Mouse (Mus musculus): ENCODE results near the gene Galnt12.

DNA sequence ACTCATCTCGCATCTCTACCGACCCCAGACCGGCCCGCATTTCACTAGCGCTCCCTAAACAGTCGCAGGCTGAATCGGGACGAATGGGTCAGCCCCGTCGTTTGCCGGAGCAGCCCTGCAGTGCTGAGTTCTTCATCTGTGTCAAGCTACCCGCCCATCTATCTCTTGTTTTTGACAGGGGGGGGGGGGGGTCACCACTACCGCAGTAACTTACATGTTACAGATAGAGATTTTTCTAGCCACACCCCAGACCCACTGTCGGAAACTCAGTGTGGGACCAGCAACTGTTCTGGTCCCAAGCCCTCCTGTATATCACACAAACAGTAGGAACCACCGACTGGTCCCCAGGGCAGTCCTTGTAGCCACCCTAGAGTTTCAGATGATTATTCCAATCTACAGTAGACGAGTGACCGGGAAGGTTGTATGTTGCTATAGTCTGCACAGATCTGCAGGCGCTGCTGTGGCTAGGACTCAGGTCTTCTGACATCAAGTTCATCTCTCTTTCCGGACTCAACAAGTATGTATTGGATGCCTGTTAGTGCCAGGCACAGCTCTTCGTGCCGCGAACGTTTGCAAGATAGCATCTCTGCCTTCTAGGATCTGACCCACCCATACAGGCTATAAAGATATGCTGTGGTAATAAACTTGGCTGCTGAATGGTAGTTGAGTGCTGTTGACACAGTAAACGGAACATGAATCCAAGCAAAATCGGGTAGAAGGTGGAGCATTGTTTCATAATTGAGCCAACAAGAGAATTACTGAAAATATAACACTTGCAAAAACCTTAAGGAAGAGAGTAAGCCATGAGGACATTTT is 34.0 kb upstream of the Galnt12 start:
- TF ChIP-seq POLR2A (IDR thresholded peaks at IDR 0.05; ENCODE audit: insufficient read length, low read depth): no peak
- no peak for TF ChIP-seq MYOD1 (IDR thresholded peaks at IDR 0.05; ENCODE audit: control insufficient read depth in 1 of 3, insufficient read length in 2 of 3, low read depth in 2 of 3)
- TF ChIP-seq MAX (IDR thresholded peaks at IDR 0.05; ENCODE audit: low read depth): no peak
- TF ChIP-seq USF1 (IDR thresholded peaks at IDR 0.05; ENCODE audit: low read depth): no peak
- TF ChIP-seq REST (IDR thresholded peaks at IDR 0.05; ENCODE audit: insufficient read depth, insufficient read length): no peak
- no peak for TF ChIP-seq CEBPB (IDR thresholded peaks at IDR 0.05; ENCODE audit: insufficient read depth, poor library complexity, severe bottlenecking)

Measured in myocyte (in vitro differentiated cells).